Mouse (Mus musculus) heart, adult 2 months (tissue): ENCODE measurements around the gene Fgfr2. TPM values are rescaled to one million over a fixed set of nuclear protein-coding genes. Genes with fewer than 3 reads are reported as not detected.

Experiments
- DNase-seq, 2 experiments: peaks; one replicate each; pipeline ENCODE4 v3.0.0; 2021
- H3K27ac ChIP-seq: fragments of 200-600 bp; 2 replicates; pipeline ENCODE4 v1.8.1; 2022
- H3K27me3 ChIP-seq: fragments of 200-500 bp; 2 replicates; pipeline ENCODE4 v1.6.1; 2012; ENCODE audit warnings: mild to moderate bottlenecking, low read length, inconsistent platforms, mixed read lengths; ENCODE audit not compliant: control insufficient read depth, insufficient read depth
- H3K36me3 ChIP-seq: fragments of 200-500 bp; 2 replicates; pipeline ENCODE4 v1.6.1; 2012; ENCODE audit warnings: low read length, inconsistent platforms; ENCODE audit not compliant: control insufficient read depth, insufficient read depth
- H3K4me1 ChIP-seq: fragments of 200-500 bp; 2 replicates; pipeline ENCODE4 v1.6.1; 2011; ENCODE audit warnings: low read length; ENCODE audit not compliant: control insufficient read depth, insufficient read depth
- H3K4me3 ChIP-seq: fragments of 200-600 bp; 2 replicates; pipeline ENCODE4 v1.8.1; 2022
- H3K79me2 ChIP-seq: fragments of 200-500 bp; replicated peaks from 2 replicates; pipeline ENCODE4 v1.6.1; 2012; ENCODE audit warnings: mild to moderate bottlenecking, inconsistent platforms, low read length, moderate library complexity, mixed read lengths; ENCODE audit not compliant: control insufficient read depth, insufficient read depth
- H3K9ac ChIP-seq: fragments of 200-500 bp; 2 replicates; pipeline ENCODE4 v1.6.1; 2012; ENCODE audit warnings: low read depth, mild to moderate bottlenecking, control low read depth, inconsistent platforms, low read length, mixed read lengths
- CTCF ChIP-seq: fragments of 200-600 bp; IDR thresholded peaks from 2 replicates; pipeline ENCODE4 v1.8.1; 2022; ENCODE audit warnings: antibody characterized with exemption, mild to moderate bottlenecking, moderate library complexity
- EP300 ChIP-seq: fragments of 200-500 bp; IDR thresholded peaks from 2 replicates; pipeline ENCODE4 v1.6.1; 2011; ENCODE audit warnings: low read depth, low read length, control low read depth; ENCODE audit not compliant: insufficient read depth
- POLR2A ChIP-seq: fragments of 200-500 bp; IDR thresholded peaks from 2 replicates; pipeline ENCODE4 v1.6.1; 2011; ENCODE audit warnings: mild to moderate bottlenecking, low read depth, low read length, control low read depth; ENCODE audit not compliant: insufficient read depth
- WGBS: fragments of 180-500 bp; shearing (Covaris S2); methylation state at CpG from one replicate; pipeline ENCODE4 v1.1.7; 2018; 5-methylcytosine and 5-hydroxymethylcytosine counted together
- intact Hi-C: fragments of 180-260 bp; cut with DNase I; formaldehyde crosslinking; loops from one replicate; pipeline ENCODE4 v1.15.1; 2025
- polyA plus RNA-seq: library from polyadenylated mRNA; depleted of rRNA; stranded (reverse); fragments of >200 nt; gene quantifications from 2 replicates; pipeline ENCODE4 v1.2.3, GENCODE M21; 2012
- total RNA-seq, 2 experiments: library from RNA; stranded (reverse); gene quantifications; 2 replicates each; pipeline ENCODE4 v1.2.3; 2021

Gene Fgfr2
- total and polyA plus RNA-seq, 3 experiments, result 1.1 to 2.0 (median 1.3) TPM

- WGBS, result 82% methylated on average over 5 of the region's 5 CpGs
- DNase-seq, result no peak
- Histone ChIP-seq H3K36me3 (peaks cover 5% of the 10 kb centered on the region; the same call in 1 of the 2 replicates), H3K79me2 (peaks cover 4% of the 10 kb centered on the region; the same call in 1 of the 2 replicates), H3K4me1 (peaks cover 20% of the 10 kb centered on the region), H3K27me3 (no peaks in the 10 kb centered on the region), H3K4me3 (no peak overlapping the region), H3K27ac (no peak overlapping the region), H3K9ac (no peak overlapping the region)
- no peak for TF ChIP-seq POLR2A
- no peak for TF ChIP-seq CTCF
- no peak for TF ChIP-seq EP300
- intact Hi-C loops, result no loop called here
Measured at GRCm38 (mm10) chr7:132758875-132759274, 364.3 kb downstream of the Fgfr2 start.

DNA sequence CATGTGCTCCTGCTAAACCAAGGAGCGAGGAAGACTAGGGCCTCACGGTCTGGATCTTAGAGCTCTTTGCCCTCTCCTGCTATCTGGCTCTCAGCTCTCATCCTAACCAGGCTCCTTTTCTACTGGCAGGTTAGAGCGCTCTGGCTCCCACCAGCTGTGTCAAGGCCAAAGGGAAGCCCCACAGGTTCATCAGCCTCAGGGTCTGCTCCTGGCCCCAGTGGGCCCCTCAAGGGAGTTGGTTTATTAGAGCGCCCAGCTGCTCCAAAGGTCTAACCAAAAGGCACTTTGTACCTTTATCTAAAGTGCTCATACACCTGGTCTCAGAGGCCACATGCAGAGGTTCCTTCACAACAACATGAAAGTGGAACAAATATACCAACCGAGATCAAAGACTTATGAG, 366.8 kb downstream of the Fgfr2 start:
- Histone ChIP-seq H3K27ac (no peak overlapping the region), H3K27me3 (no peaks in the 10 kb centered on the region), H3K79me2 (peaks cover 3% of the 10 kb centered on the region; the same call in 1 of the 2 replicates), H3K9ac (no peak overlapping the region), H3K4me1 (peaks cover 23% of the 10 kb centered on the region), H3K4me3 (no peak overlapping the region), H3K36me3 (peaks cover 5% of the 10 kb centered on the region)
- DNase-seq, result no peak
- no peak for TF ChIP-seq EP300
- intact Hi-C loops, result no loop called here
- WGBS, result 91% methylated on average over 5 of the region's 5 CpGs

DNA sequence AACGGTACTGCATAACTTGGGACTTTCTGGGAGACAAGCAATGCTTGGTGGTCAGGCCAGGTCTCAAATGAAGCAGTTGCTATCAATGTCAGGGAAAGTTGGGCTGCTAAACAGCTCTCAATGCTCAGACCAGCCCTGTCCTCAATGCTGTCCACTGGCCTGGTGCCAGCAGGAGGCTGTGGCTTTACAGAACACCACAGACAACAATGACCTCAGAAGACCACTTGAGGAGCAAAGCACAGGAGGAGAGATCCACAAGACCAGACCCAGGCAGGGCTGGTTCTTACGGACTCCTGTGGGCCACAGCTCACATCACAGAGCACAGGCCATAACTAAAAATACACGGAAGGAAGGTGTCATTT, 368.8 kb downstream of the Fgfr2 start:
- Histone ChIP-seq H3K4me3 (no peak overlapping the region), H3K27ac (peak overlapping the region; percentile 39), H3K36me3 (peaks cover 5% of the 10 kb centered on the region), H3K4me1 (peaks cover 23% of the 10 kb centered on the region), H3K79me2 (no peaks in the 10 kb centered on the region), H3K9ac (no peak overlapping the region), H3K27me3 (no peaks in the 10 kb centered on the region)
- peak; percentile 55 to 64 for DNase-seq
- intact Hi-C loops, result no loop called here
- TF ChIP-seq CTCF (no peak), POLR2A (no peak), EP300 (no peak)
- 19% methylated on average over 3 of the region's 3 CpGs for WGBS

GRCm38 (mm10) chr7:132753518-132754388, 369.4 kb downstream of the Fgfr2 start:
- Histone ChIP-seq H3K9ac (no peak overlapping the region), H3K27me3 (no peaks in the 10 kb centered on the region), H3K4me3 (no peak overlapping the region), H3K4me1 (peaks cover 24% of the 10 kb centered on the region), H3K36me3 (peaks cover 5% of the 10 kb centered on the region), H3K79me2 (no peaks in the 10 kb centered on the region), H3K27ac (peak overlapping the region; percentile 39)
- TF ChIP-seq EP300 (no peak), POLR2A (no peak), CTCF (no peak)
- peak in 1 of 2 experiments; percentile 41 for DNase-seq
- 70% methylated on average over 4 of the region's 4 CpGs for WGBS
- intact Hi-C loops, result no loop called here

DNA sequence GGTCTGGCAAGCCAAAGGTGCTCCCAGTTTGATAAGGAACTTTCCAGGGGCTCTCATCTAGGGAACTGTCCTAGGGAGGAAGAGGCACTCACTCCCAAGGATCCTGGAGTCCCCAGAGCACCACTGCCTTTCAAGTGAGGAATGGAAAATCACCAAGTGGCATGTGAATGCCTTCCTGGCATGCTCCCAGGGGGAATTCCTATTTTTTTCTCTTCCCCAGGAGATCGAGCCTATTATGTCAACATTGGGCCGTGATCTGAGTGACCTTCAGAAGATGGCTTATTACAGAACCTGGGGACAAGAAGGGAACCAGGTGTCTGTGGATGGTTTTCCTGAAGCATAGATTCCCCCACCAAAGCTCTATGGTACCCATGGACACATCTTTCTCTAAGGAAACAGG, 371.4 kb downstream of the Fgfr2 start:
- no peak overlapping the region for H3K9ac ChIP-seq
- no peak overlapping the region for H3K4me3 ChIP-seq
- intact Hi-C loops, result no loop called here
- peak overlapping the region; percentile 7; the same call in 1 of the 2 replicates for H3K27ac ChIP-seq
- H3K79me2 ChIP-seq, result no peaks in the 10 kb centered on the region
- H3K36me3 ChIP-seq, result peaks cover 5% of the 10 kb centered on the region
- DNase-seq, result no peak
- peaks cover 30% of the 10 kb centered on the region for H3K4me1 ChIP-seq
- no peak for TF ChIP-seq POLR2A
- TF ChIP-seq EP300, result no peak
- no peak for TF ChIP-seq CTCF
- no peaks in the 10 kb centered on the region for H3K27me3 ChIP-seq
- 6% methylated on average over 2 of the region's 2 CpGs for WGBS

- Histone ChIP-seq H3K27ac (no peak overlapping the region), H3K27me3 (no peaks in the 10 kb centered on the region), H3K79me2 (no peaks in the 10 kb centered on the region), H3K4me1 (peaks cover 22% of the 10 kb centered on the region), H3K9ac (no peak overlapping the region), H3K36me3 (peaks cover 5% of the 10 kb centered on the region), H3K4me3 (no peak overlapping the region)
- WGBS, result 88% methylated on average over 11 of the region's 11 CpGs
- intact Hi-C loops, result no loop called here
- TF ChIP-seq CTCF, result no peak
- no peak for TF ChIP-seq EP300
- no peak for TF ChIP-seq POLR2A
- no peak for DNase-seq
Measured at GRCm38 (mm10) chr7:132749504-132749903, 373.6 kb downstream of the Fgfr2 start.
